Mouse (Mus musculus) adrenal gland, adult 2 months (tissue): ENCODE measurements around the gene Msl3l2. TPM values are rescaled to one million over a fixed set of nuclear protein-coding genes. Genes with fewer than 3 reads are reported as not detected.

Experiments used
- DNase-seq: peaks from one replicate; pipeline ENCODE4 v3.0.0; 2021
- long read RNA-seq: library from polyadenylated mRNA; stranded (forward); transcript quantifications from one replicate; pipeline ENCODE4 v2.0.0, GENCODE M21; 2021
- polyA plus RNA-seq: library from polyadenylated mRNA; depleted of rRNA; stranded (reverse); fragments of >200 nt; gene quantifications from 2 replicates; pipeline ENCODE4 v1.2.3, GENCODE M21; 2012; rRNA removed
- total RNA-seq, 2 experiments: library from RNA; stranded (reverse); gene quantifications; 2 replicates each; pipeline ENCODE4 v1.2.3; 2021

The Msl3l2 gene
- total RNA-seq (10 to 100 TPM in 1 of 2 experiments, 1 to 10 TPM in 1; 4.6 to 10.6 TPM), polyA plus RNA-seq (8.9 and 11.1 TPM in 2 replicates)
- long read RNA-seq, partial matches to known transcripts: 0 of 15 reads
- long read RNA-seq, other reads (novel, unspliced or antisense): 12 of 15 reads

GRCm38 (mm10) chr10:56106333-56106995 lies at the start of gene Msl3l2:
Msl3l2 (plus strand) TSS chr10:56106917.
- peak; percentile 93 for DNase-seq

GRCm38 (mm10) chr10:56058979-56059422 lies 47.7 kb upstream of the Msl3l2 start:
- no peak for DNase-seq

GRCm38 (mm10) chr10:56061238-56061830 lies 45.4 kb upstream of the Msl3l2 start:
- DNase-seq: no peak

GRCm38 (mm10) chr10:56062746-56063145 lies 44.0 kb upstream of the Msl3l2 start:
- no peak for DNase-seq

GRCm38 (mm10) chr10:56089714-56090113 lies 17.0 kb upstream of the Msl3l2 start:
- no peak for DNase-seq

GRCm38 (mm10) chr10:56094586-56094985 lies 12.1 kb upstream of the Msl3l2 start:
- no peak for DNase-seq

GRCm38 (mm10) chr10:56096757-56097156 lies 10.0 kb upstream of the Msl3l2 start:
- no peak for DNase-seq

- no peak for DNase-seq
These were observed 7.6 kb upstream of the Msl3l2 start for GRCm38 (mm10) chr10:56099126-56099525.

GRCm38 (mm10) chr10:56099641-56100310 lies 6.9 kb upstream of the Msl3l2 start:
- DNase-seq: no peak

- DNase-seq: no peak
These were observed 248 bp downstream of the Msl3l2 start for GRCm38 (mm10) chr10:56106996-56107334.

GRCm38 (mm10) chr10:56114951-56115635 lies 8.4 kb downstream of the Msl3l2 start:
- DNase-seq: peak; percentile 82

GRCm38 (mm10) chr10:56115636-56116180 lies 9.0 kb downstream of the Msl3l2 start:
- no peak for DNase-seq

GRCm38 (mm10) chr10:56126972-56127371 lies 20.3 kb downstream of the Msl3l2 start:
- no peak for DNase-seq

GRCm38 (mm10) chr10:56129642-56130041 lies 22.9 kb downstream of the Msl3l2 start:
- DNase-seq: no peak

- no peak for DNase-seq
These were observed 30.5 kb downstream of the Msl3l2 start for GRCm38 (mm10) chr10:56137191-56137590.

- no peak for DNase-seq
These were observed 42.2 kb downstream of the Msl3l2 start for GRCm38 (mm10) chr10:56148920-56149319.

GRCm38 (mm10) chr10:56156956-56157355 lies 50.2 kb downstream of the Msl3l2 start:
- DNase-seq: no peak

GRCm38 (mm10) chr10:56158207-56158606 lies 51.5 kb downstream of the Msl3l2 start:
- no peak for DNase-seq

GRCm38 (mm10) chr10:56158748-56159147 lies 52.0 kb downstream of the Msl3l2 start:
- no peak for DNase-seq

GRCm38 (mm10) chr10:56164411-56164810 lies 57.7 kb downstream of the Msl3l2 start:
- no peak for DNase-seq

- DNase-seq: no peak
These were observed 59.0 kb downstream of the Msl3l2 start for GRCm38 (mm10) chr10:56165758-56166157.
